Mouse (Mus musculus) embryonic facial prominence, embryonic 11.5 days (tissue): ENCODE results near the gene Ubac2. TPM values are rescaled to one million over a fixed set of nuclear protein-coding genes. Genes with fewer than 3 reads are reported as not detected.

Experiments used
- ATAC-seq: fragments of 200-750 bp; cut with Nextera tagmentation; replicated peaks from 2 replicates; pipeline ENCODE4 v1.8.0; 2017; ENCODE audit warnings: low read depth; ENCODE audit not compliant: insufficient number of reproducible peaks, low FRiP score, low TSS enrichment
- DNase-seq: peaks from one replicate; pipeline ENCODE4 v3.0.0-alpha.2; 2015; ENCODE audit warnings: low spot score
- H3K27ac ChIP-seq: fragments of 300-500 bp; sonication (generic); replicated peaks from 2 replicates; pipeline ENCODE4 v1.5.1; 2014; ENCODE audit warnings: mild to moderate bottlenecking, low read depth, low read length, control low read depth
- H3K27me3 ChIP-seq: fragments of 300-500 bp; sonication (generic); 2 replicates; pipeline ENCODE4 v1.6.1; 2014; ENCODE audit warnings: mild to moderate bottlenecking, low read length, moderate library complexity, mixed read lengths; ENCODE audit not compliant: control insufficient read depth, insufficient read depth
- H3K36me3 ChIP-seq: fragments of 300-500 bp; sonication (generic); replicated peaks from 2 replicates; pipeline ENCODE4 v1.6.1; 2014; ENCODE audit warnings: low read depth, mild to moderate bottlenecking, low read length, moderate library complexity, mixed read lengths; ENCODE audit not compliant: control insufficient read depth, insufficient read depth
- H3K4me1 ChIP-seq: fragments of 300-500 bp; sonication (generic); 2 replicates; pipeline ENCODE4 v1.6.1; 2014; ENCODE audit warnings: low read length, mixed read lengths; ENCODE audit not compliant: control insufficient read depth, insufficient read depth
- H3K4me2 ChIP-seq: fragments of 300-500 bp; sonication (generic); 2 replicates; pipeline ENCODE4 v1.6.1; 2014; ENCODE audit warnings: low read depth, mild to moderate bottlenecking, control low read depth, low read length, moderate library complexity
- H3K4me3 ChIP-seq: fragments of 300-500 bp; sonication (generic); 2 replicates; pipeline ENCODE4 v1.5.1; 2014; ENCODE audit warnings: low read depth, low read length, control low read depth
- H3K9ac ChIP-seq: fragments of 300-500 bp; sonication (generic); replicated peaks from 2 replicates; pipeline ENCODE4 v1.6.1; 2014; ENCODE audit warnings: mild to moderate bottlenecking, control low read depth, low read length
- H3K9me3 ChIP-seq: fragments of 300-500 bp; sonication (generic); replicated peaks from 2 replicates; pipeline ENCODE4 v1.6.1; 2016; ENCODE audit warnings: mild to moderate bottlenecking, low read length, inconsistent platforms, mixed read lengths; ENCODE audit not compliant: control insufficient read depth
- WGBS: fragments of 180-500 bp; shearing (Covaris S2); extraction: QIAGEN DNeasy Blood & Tissue Kit; methylation state at CpG from one replicate; pipeline ENCODE4 v1.1.7; 2014; 5-methylcytosine and 5-hydroxymethylcytosine counted together
- polyA plus RNA-seq: library from polyadenylated mRNA; unstranded; fragments of >200 nt; fragmentation: Nextera tagmentation; extraction: Ambion mirVana; gene quantifications from 2 replicates; pipeline ENCODE4 v1.2.1, GENCODE M21; 2014

Ubac2 gene
- polyA plus RNA-seq, 1 experiment from 2014 or later, result 71.9 TPM

- DNase-seq, result no peak
- ATAC-seq, result no peak
Observed at GRCm38 (mm10) chr14:121963251-121963941, 85.0 kb downstream of the Ubac2 start.

GRCm38 (mm10) chr14:121963942-121964335, 85.5 kb downstream of the Ubac2 start:
- 80% methylated on average over 4 of the region's 4 CpGs for WGBS
- Histone ChIP-seq H3K4me2 (no peak overlapping the region), H3K36me3 (no peaks in the 10 kb centered on the region), H3K27ac (no peak overlapping the region), H3K27me3 (no peaks in the 10 kb centered on the region), H3K9me3 (no peaks in the 10 kb centered on the region), H3K9ac (no peak overlapping the region), H3K4me1 (no peaks in the 10 kb centered on the region), H3K4me3 (no peak overlapping the region)
- ATAC-seq, result no peak
- no peak for DNase-seq

More at GRCm38 (mm10) chr14:121963251-121963941, 85.0 kb downstream of the Ubac2 start:
- Histone ChIP-seq H3K4me3 (no peak overlapping the region), H3K9me3 (no peaks in the 10 kb centered on the region), H3K4me1 (no peaks in the 10 kb centered on the region), H3K4me2 (no peak overlapping the region), H3K27ac (no peak overlapping the region), H3K36me3 (no peaks in the 10 kb centered on the region), H3K27me3 (no peaks in the 10 kb centered on the region), H3K9ac (no peak overlapping the region)
- 86% methylated on average over 9 of the region's 9 CpGs for WGBS

- ATAC-seq (no peak), DNase-seq (no peak)
- 52% methylated on average over 6 of the region's 6 CpGs for WGBS
Observed at GRCm38 (mm10) chr14:121964990-121965389, 86.6 kb downstream of the Ubac2 start, which contains the start of gene Gpr183. TSS of gene Gpr183 (minus strand) at chr14:121965195.

GRCm38 (mm10) chr14:121965461-121965860, 87.0 kb downstream of the Ubac2 start:
- Histone ChIP-seq H3K4me1 (no peaks in the 10 kb centered on the region), H3K4me3 (no peak overlapping the region), H3K9ac (no peak overlapping the region), H3K27me3 (no peaks in the 10 kb centered on the region), H3K9me3 (no peaks in the 10 kb centered on the region), H3K4me2 (no peak overlapping the region), H3K27ac (no peak overlapping the region), H3K36me3 (no peaks in the 10 kb centered on the region)
- ATAC-seq (no peak), DNase-seq (no peak)
- 94% methylated on average over 4 of the region's 4 CpGs for WGBS

More at GRCm38 (mm10) chr14:121964990-121965389, 86.6 kb downstream of the Ubac2 start, which contains the start of gene Gpr183:
- H3K4me2 ChIP-seq, result no peak within 1 kb of the TSS
- H3K9ac ChIP-seq, result no peak within 1 kb of the TSS
- no peak within 1 kb of the TSS for H3K4me3 ChIP-seq
- no peaks in the 10 kb centered on the region for H3K9me3 ChIP-seq
- H3K4me1 ChIP-seq, result no peaks in the 10 kb centered on the region
- H3K27ac ChIP-seq, result no peak within 1 kb of the TSS
- H3K27me3 ChIP-seq, result no peaks in the 10 kb centered on the region
- no peaks in the 10 kb centered on the region for H3K36me3 ChIP-seq

- 89% methylated on average over 4 of the region's 4 CpGs for WGBS
- Histone ChIP-seq H3K4me3 (no peak overlapping the region), H3K9ac (no peak overlapping the region), H3K4me1 (no peaks in the 10 kb centered on the region), H3K27ac (no peak overlapping the region), H3K27me3 (no peaks in the 10 kb centered on the region), H3K4me2 (no peak overlapping the region), H3K36me3 (no peaks in the 10 kb centered on the region), H3K9me3 (no peaks in the 10 kb centered on the region)
- ATAC-seq (no peak), DNase-seq (no peak)
Observed at GRCm38 (mm10) chr14:121967095-121967494, 88.7 kb downstream of the Ubac2 start.

GRCm38 (mm10) chr14:121970402-121970801, 92.0 kb downstream of the Ubac2 start:
- 95% methylated on average over 1 of the region's 1 CpGs for WGBS
- H3K4me1 ChIP-seq, result no peaks in the 10 kb centered on the region
- DNase-seq (no peak), ATAC-seq (no peak; the same call in 1 of the 2 replicates)
- H3K27me3 ChIP-seq, result no peaks in the 10 kb centered on the region
- H3K27ac ChIP-seq, result no peak overlapping the region
- no peak overlapping the region for H3K9ac ChIP-seq
- no peaks in the 10 kb centered on the region for H3K9me3 ChIP-seq
- no peak overlapping the region for H3K4me3 ChIP-seq
- H3K4me2 ChIP-seq, result no peak overlapping the region
- H3K36me3 ChIP-seq, result no peaks in the 10 kb centered on the region

GRCm38 (mm10) chr14:121973114-121973513, 94.7 kb downstream of the Ubac2 start:
- Histone ChIP-seq H3K27me3 (no peaks in the 10 kb centered on the region), H3K36me3 (no peaks in the 10 kb centered on the region), H3K9me3 (no peaks in the 10 kb centered on the region), H3K4me3 (no peak overlapping the region), H3K4me1 (no peaks in the 10 kb centered on the region), H3K9ac (no peak overlapping the region), H3K27ac (no peak overlapping the region), H3K4me2 (no peak overlapping the region)
- 87% methylated on average over 10 of the region's 10 CpGs for WGBS
- ATAC-seq (no peak), DNase-seq (no peak)

GRCm38 (mm10) chr14:121981531-121981930, 103.1 kb downstream of the Ubac2 start:
- Histone ChIP-seq H3K9ac (no peak overlapping the region), H3K9me3 (no peaks in the 10 kb centered on the region), H3K27ac (no peak overlapping the region), H3K4me3 (no peak overlapping the region), H3K27me3 (no peaks in the 10 kb centered on the region), H3K4me1 (no peaks in the 10 kb centered on the region), H3K36me3 (no peaks in the 10 kb centered on the region), H3K4me2 (no peak overlapping the region)
- 65% methylated on average over 1 of the region's 1 CpGs for WGBS
- ATAC-seq (no peak), DNase-seq (no peak)
